In the genomic region with DNA sequence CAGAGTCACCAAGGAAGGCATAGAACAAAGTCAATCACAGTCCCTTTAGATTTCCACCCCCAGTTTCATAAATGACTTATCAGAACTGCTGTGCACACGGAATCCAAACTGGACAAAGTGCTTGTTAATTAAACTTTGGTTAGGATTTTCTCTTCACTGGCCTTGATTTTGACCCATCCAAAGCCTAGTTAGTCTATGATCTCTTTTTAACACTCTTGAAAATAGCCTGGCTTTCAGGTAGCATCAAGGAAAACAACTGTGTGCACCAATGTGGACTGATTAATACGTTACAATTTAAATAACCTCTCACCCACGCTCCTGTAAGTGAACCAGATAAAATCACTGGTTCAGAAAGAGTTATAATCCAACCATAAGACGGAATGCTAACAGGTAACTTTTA, we compare ENCODE assay signal across 19 mouse cellular contexts. TPM values are rescaled to one million over a fixed set of nuclear protein-coding genes. Genes with fewer than 3 reads are reported as not detected.
DNase-seq lines count a peak whose midpoint lies in the region; ATAC-seq and TF ChIP-seq lines count a peak whose summit lies in the region.
"Had no signal": no experiment of that assay in that cellular context is flagged by ENCODE, and none has a peak within 500 bp of the region (broad histone marks: within the 10 kb centered on the region; RNA-seq: fewer than 3 reads in every experiment).

No protein-coding gene starts in this region.

- H3K27me3 ChIP-seq in kidney, adult 2 months (replicated peaks; ENCODE audit: control insufficient read depth, insufficient read depth, low read length): no peaks in the 10 kb centered on the region
- H3K27me3 ChIP-seq in kidney, embryonic 16.5 days (ENCODE audit: insufficient read depth, low read length): no peaks in the 10 kb centered on the region
- H3K27me3 ChIP-seq: Patski had no signal

- 38% methylated on average over 4 of the region's 4 CpGs for WGBS in kidney, adult 2 months
- 59% methylated on average over 4 of the region's 4 CpGs for WGBS in kidney, embryonic 16.5 days

- H3K4me2 ChIP-seq in kidney, embryonic 16.5 days (replicated peaks; ENCODE audit: low read depth, low read length): no peak overlapping the region

- no peaks in the 10 kb centered on the region for H3K36me3 ChIP-seq in kidney, adult 2 months (ENCODE audit: control insufficient read depth, insufficient read depth, low read length)
- no peaks in the 10 kb centered on the region for H3K36me3 ChIP-seq in kidney, embryonic 16.5 days (ENCODE audit: insufficient read depth, low read length)
- H3K36me3 ChIP-seq: G1E had no signal

- H3K9ac ChIP-seq in kidney, embryonic 16.5 days (replicated peaks; ENCODE audit: low read length): no peak overlapping the region

- peak; percentile 75 for DNase-seq in kidney, adult 2 months
- peak; percentile 74 for DNase-seq in kidney, adult 9 months
- no peak for DNase-seq in kidney, postnatal 4 days
- DNase-seq: adrenal gland, adult 2 months; adrenal gland, adult 8-10 months; adrenal gland, postnatal 10 days; adrenal gland, postnatal 14 days; adrenal gland, postnatal 25 days; adrenal gland, postnatal 36 days; B cell, adult 2 months; cerebellum, adult 11 months; cerebellum, adult 11-12 months; cerebellum, adult 18-20 months had no signal

- peak overlapping the region; percentile 63; the same call in 1 of the 2 replicates for H3K27ac ChIP-seq in kidney, adult 2 months (ENCODE audit: insufficient read depth, low read depth, low read length)
- no peak overlapping the region for H3K27ac ChIP-seq in kidney, embryonic 16.5 days (ENCODE audit: low read length)

- H3K4me1 ChIP-seq in kidney, adult 2 months (ENCODE audit: control insufficient read depth, insufficient read depth, low read length): peaks cover 6% of the 10 kb centered on the region; the same call in 1 of the 2 replicates
- 0 out of 2 replicates have a peak, but pooled peaks cover 3% of the 10 kb centered on the region for H3K4me1 ChIP-seq in kidney, embryonic 16.5 days (ENCODE audit: insufficient read depth, low read length)

- H3K4me3 ChIP-seq in kidney, adult 2 months (ENCODE audit: insufficient read depth, low read depth, low read length): no peak overlapping the region
- H3K4me3 ChIP-seq in kidney, embryonic 16.5 days (ENCODE audit: low read length): no peak overlapping the region

- ATAC-seq in kidney, embryonic 16.5 days (ENCODE audit: low FRiP score, low TSS enrichment): no peak
- ATAC-seq: activated CD4-positive, CD25-positive, alpha-beta regulatory T cell, adult 4 months; CD4-positive, CD25-positive, alpha-beta regulatory T cell, adult 4 months; Patski had no signal

- TF ChIP-seq POLR2A in kidney, adult 2 months (IDR thresholded peaks at IDR 0.05; ENCODE audit: low read depth, low read length): no peak

- peaks cover 5% of the 10 kb centered on the region for H3K9me3 ChIP-seq in kidney, embryonic 16.5 days (ENCODE audit: low read length)
- H3K9me3 ChIP-seq: G1E had no signal

- no peak for TF ChIP-seq CTCF in kidney, adult 2 months (conservative IDR thresholded peaks at IDR 0.05; ENCODE audit: insufficient read depth, insufficient read length, low read depth, low read length)

RNA-seq across cellular contexts. Expression of a gene that starts 6.3 kb away (rescaled TPM):
- 79.8 and 83.7 TPM in 2 replicates for polyA plus RNA-seq in kidney, adult 2 months (2012; rRNA removed)
- polyA plus RNA-seq in kidney, embryonic 16.5 days (2015; fragmentation: Nextera tagmentation; extraction: Ambion mirVana): 162 and 190 TPM in 2 replicates

RNA-seq across cellular contexts. Expression of a gene that starts 30.4 kb away (rescaled TPM):
- polyA plus RNA-seq in kidney, adult 2 months (2012; rRNA removed): 2.1 and 4.8 TPM in 2 replicates
- 7.4 and 9.5 TPM in 2 replicates for polyA plus RNA-seq in kidney, embryonic 16.5 days (2015; fragmentation: Nextera tagmentation; extraction: Ambion mirVana)
- polyA plus RNA-seq: activated CD4-positive, CD25-positive, alpha-beta regulatory T cell, adult 4 months; CD4-positive, CD25-positive, alpha-beta regulatory T cell, adult 4 months had no signal

RNA-seq across cellular contexts. Expression of a gene that starts 32.1 kb away (rescaled TPM):
- polyA plus RNA-seq in kidney, adult 2 months (2012; rRNA removed): 6.4 and 7.7 TPM in 2 replicates
- polyA plus RNA-seq in kidney, embryonic 16.5 days (2015; fragmentation: Nextera tagmentation; extraction: Ambion mirVana): 15.3 and 16.9 TPM in 2 replicates

RNA-seq across cellular contexts. Expression of a gene that starts 42.0 kb away (rescaled TPM):
- polyA plus RNA-seq in kidney, adult 2 months (2012; rRNA removed): 0.38 and 0.56 TPM in 2 replicates
- polyA plus RNA-seq in kidney, embryonic 16.5 days (2015; fragmentation: Nextera tagmentation; extraction: Ambion mirVana): 1.9 and 4.1 TPM in 2 replicates
- polyA plus RNA-seq: activated CD4-positive, CD25-positive, alpha-beta regulatory T cell, adult 4 months; G1E had no signal

RNA-seq across cellular contexts. Expression of a gene that starts 42.2 kb away (rescaled TPM):
- 0.81 and 0.91 TPM in 2 replicates for polyA plus RNA-seq in kidney, adult 2 months (2012; rRNA removed)
- polyA plus RNA-seq in kidney, embryonic 16.5 days (2015; fragmentation: Nextera tagmentation; extraction: Ambion mirVana): 2.4 and 2.8 TPM in 2 replicates
- polyA plus RNA-seq: activated CD4-positive, CD25-positive, alpha-beta regulatory T cell, adult 4 months; C2C12; G1E had no signal

Comparison
In these comparisons a context has a peak if more than half of its experiments do, and no peak if none do; other contexts are left out.
1. DNase-seq: peak in kidney, adult 2 months (single experiment) and kidney, adult 9 months (single experiment); none in kidney, postnatal 4 days (0 of 2).